Mouse (Mus musculus) midbrain, embryonic 15.5 days (tissue): Measurements from ENCODE around the gene Hoxb6. TPM values are rescaled to one million over a fixed set of nuclear protein-coding genes. Genes with fewer than 3 reads are reported as not detected.

Source experiments
- ATAC-seq: fragments of 200-750 bp; cut with Nextera tagmentation; replicated peaks from 2 replicates; pipeline ENCODE4 v1.8.0; 2017; ENCODE audit warnings: moderate TSS enrichment
- H3K27ac ChIP-seq: fragments of 300-500 bp; sonication (generic); 2 replicates; pipeline ENCODE4 v1.5.1; 2015; ENCODE audit warnings: mild to moderate bottlenecking, inconsistent platforms
- H3K27me3 ChIP-seq: fragments of 300-500 bp; sonication (generic); replicated peaks from 2 replicates; pipeline ENCODE4 v1.6.1; 2015; ENCODE audit warnings: inconsistent platforms
- H3K36me3 ChIP-seq: fragments of 300-500 bp; sonication (generic); replicated peaks from 2 replicates; pipeline ENCODE4 v1.6.1; 2015; ENCODE audit warnings: inconsistent platforms
- H3K4me1 ChIP-seq: fragments of 300-500 bp; sonication (generic); 2 replicates; pipeline ENCODE4 v1.6.1; 2015; ENCODE audit warnings: inconsistent platforms
- H3K4me2 ChIP-seq: fragments of 300-500 bp; sonication (generic); 2 replicates; pipeline ENCODE4 v1.6.1; 2015; ENCODE audit warnings: inconsistent platforms, mild to moderate bottlenecking, moderate library complexity
- H3K4me3 ChIP-seq: fragments of 300-500 bp; sonication (generic); 2 replicates; pipeline ENCODE4 v1.5.1; 2015; ENCODE audit warnings: mild to moderate bottlenecking, inconsistent platforms
- H3K9ac ChIP-seq: fragments of 300-500 bp; sonication (generic); 2 replicates; pipeline ENCODE4 v1.6.1; 2015; ENCODE audit warnings: mild to moderate bottlenecking, inconsistent platforms
- H3K9me3 ChIP-seq: fragments of 300-500 bp; sonication (generic); 2 replicates; pipeline ENCODE4 v1.6.1; 2016; ENCODE audit warnings: inconsistent platforms
- WGBS: fragments of 180-500 bp; shearing (Covaris S2); methylation state at CpG from one replicate; pipeline ENCODE4 v1.1.7; 2015; ENCODE audit warnings: mixed read lengths; 5-methylcytosine and 5-hydroxymethylcytosine counted together
- polyA plus RNA-seq: library from polyadenylated mRNA; unstranded; fragments of >200 nt; fragmentation: Nextera tagmentation; extraction: Ambion mirVana; gene quantifications from 2 replicates; pipeline ENCODE4 v1.2.1, GENCODE M21; 2015

The Hoxb6 gene
- polyA plus RNA-seq, 1 experiment from 2014 or later: 0.13 TPM

DNA sequence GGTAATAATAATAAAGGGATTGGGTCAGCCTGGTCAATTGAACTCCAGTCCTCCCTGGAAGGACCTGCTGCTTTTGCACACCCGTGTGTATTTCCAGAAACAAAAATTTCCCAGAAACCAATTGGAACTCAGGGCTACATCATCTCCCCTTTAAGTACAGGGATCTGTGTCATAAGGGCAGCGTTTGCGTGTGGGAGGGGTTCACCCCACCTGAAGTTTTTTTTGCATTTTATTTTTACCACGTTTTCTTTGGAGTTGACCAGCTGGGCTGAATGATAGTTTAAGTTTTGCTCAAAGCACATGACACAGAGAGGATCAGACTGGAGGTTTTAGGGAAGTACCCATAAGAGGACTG lies 50.3 kb downstream of the Hoxb6 start:
- 5% methylated on average over 4 of the region's 4 CpGs for WGBS
- Histone ChIP-seq H3K4me3 (no peak overlapping the region), H3K4me1 (peaks cover 9% of the 10 kb centered on the region; the same call in 1 of the 2 replicates), H3K27me3 (peaks cover 95% of the 10 kb centered on the region), H3K36me3 (no peaks in the 10 kb centered on the region), H3K4me2 (no peak overlapping the region), H3K9ac (no peak overlapping the region), H3K27ac (no peak overlapping the region), H3K9me3 (no peaks in the 10 kb centered on the region)
- ATAC-seq: no peak

DNA sequence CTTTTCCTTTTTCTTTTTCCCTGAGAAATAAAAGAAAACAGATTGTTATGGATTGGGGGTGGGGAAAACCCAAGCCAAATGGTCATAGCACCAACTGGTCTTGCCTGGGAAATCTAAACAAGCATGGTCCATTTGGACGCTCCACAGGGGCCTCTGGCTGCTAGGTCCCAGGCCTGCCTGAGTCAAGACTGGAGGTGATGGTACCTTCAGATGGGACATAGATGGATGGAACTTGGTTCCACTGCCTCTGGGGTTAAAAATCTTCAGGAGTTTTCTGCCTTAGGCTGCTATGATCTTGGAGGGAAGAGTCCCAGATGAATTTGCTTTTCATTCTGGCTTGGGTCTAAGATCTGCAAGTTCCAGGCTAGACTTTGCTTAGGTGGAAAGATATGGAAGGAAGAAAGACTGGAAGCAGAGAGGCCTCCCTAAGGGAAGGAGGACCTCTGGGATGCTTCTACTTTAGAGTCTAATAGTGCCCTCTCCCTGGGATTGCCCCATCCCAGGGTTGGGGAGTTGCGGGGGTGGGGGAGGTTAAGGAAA lies 51.0 kb downstream of the Hoxb6 start:
- Histone ChIP-seq H3K36me3 (no peaks in the 10 kb centered on the region), H3K27me3 (peaks cover 94% of the 10 kb centered on the region), H3K9me3 (no peaks in the 10 kb centered on the region), H3K9ac (no peak overlapping the region), H3K27ac (no peak overlapping the region), H3K4me3 (no peak overlapping the region), H3K4me1 (peaks cover 9% of the 10 kb centered on the region; the same call in 1 of the 2 replicates), H3K4me2 (no peak overlapping the region)
- 4% methylated on average over 2 of the region's 2 CpGs for WGBS
- no peak for ATAC-seq

DNA sequence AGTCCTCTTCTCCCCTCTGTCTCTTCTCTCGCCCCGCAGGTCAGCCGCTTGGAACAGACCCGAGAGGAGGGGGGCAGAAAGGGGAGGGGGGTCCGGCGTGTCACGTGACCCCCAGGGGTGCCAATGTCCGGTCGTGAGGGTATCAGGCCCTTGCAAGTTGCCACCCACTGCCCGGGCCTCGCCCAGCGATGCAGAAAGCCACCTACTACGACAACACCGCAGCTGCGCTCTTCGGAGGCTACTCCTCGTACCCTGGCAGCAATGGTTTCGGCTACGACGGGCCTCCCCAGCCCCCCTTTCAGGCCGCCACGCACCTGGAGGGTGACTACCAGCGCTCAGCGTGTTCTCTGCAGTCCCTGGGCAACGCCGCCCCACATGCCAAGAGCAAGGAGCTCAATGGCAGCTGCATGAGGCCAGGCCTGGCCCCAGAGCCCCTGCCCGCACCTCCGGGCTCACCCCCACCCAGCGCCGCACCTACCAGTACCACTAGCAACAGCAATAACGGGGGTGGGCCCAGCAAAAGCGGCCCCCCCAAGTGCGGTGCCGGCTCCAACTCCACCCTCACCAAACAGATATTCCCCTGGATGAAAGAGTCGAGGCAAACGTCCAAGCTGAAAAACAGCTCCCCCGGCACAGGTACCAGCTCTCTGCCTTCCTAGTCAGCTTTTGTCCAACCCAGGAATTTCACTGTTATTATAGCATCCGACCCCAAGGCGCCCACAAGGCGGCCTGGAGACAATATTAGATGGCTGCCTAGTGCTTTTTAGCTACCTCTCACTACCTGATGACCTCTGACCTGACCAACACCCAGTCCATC lies 52.0 kb downstream of the Hoxb6 start:
- no peak overlapping the region for H3K27ac ChIP-seq
- no peaks in the 10 kb centered on the region for H3K36me3 ChIP-seq
- peaks cover 9% of the 10 kb centered on the region; the same call in 1 of the 2 replicates for H3K4me1 ChIP-seq
- ATAC-seq: no peak
- H3K27me3 ChIP-seq: peaks cover 94% of the 10 kb centered on the region
- H3K4me3 ChIP-seq: no peak overlapping the region
- no peaks in the 10 kb centered on the region for H3K9me3 ChIP-seq
- under 1% methylated on average over 37 of the region's 40 CpGs for whole genome bisulfite sequencing
- no peak overlapping the region for H3K4me2 ChIP-seq
- H3K9ac ChIP-seq: no peak overlapping the region

DNA sequence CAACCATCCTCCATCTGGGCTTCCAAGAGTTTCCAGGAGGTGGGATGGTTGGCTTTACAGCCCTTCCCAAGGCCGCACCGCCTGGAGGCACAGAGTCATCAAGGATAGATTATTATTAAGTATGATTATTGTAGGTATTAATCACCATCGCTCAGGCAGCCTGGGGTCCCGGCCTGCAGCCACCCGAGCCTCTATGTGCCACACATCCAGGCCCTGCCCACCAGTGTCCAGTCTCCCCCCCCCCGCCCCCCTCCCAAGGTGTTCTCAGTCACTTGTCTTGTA lies 52.5 kb downstream of the Hoxb6 start:
- peaks cover 94% of the 10 kb centered on the region for H3K27me3 ChIP-seq
- no peaks in the 10 kb centered on the region for H3K9me3 ChIP-seq
- ATAC-seq: no peak
- 7% methylated on average over 5 of the region's 6 CpGs for WGBS
- H3K4me1 ChIP-seq: peaks cover 9% of the 10 kb centered on the region; the same call in 1 of the 2 replicates
- no peaks in the 10 kb centered on the region for H3K36me3 ChIP-seq
- H3K9ac ChIP-seq: no peak overlapping the region
- no peak overlapping the region for H3K27ac ChIP-seq
- H3K4me3 ChIP-seq: no peak overlapping the region
- H3K4me2 ChIP-seq: no peak overlapping the region

DNA sequence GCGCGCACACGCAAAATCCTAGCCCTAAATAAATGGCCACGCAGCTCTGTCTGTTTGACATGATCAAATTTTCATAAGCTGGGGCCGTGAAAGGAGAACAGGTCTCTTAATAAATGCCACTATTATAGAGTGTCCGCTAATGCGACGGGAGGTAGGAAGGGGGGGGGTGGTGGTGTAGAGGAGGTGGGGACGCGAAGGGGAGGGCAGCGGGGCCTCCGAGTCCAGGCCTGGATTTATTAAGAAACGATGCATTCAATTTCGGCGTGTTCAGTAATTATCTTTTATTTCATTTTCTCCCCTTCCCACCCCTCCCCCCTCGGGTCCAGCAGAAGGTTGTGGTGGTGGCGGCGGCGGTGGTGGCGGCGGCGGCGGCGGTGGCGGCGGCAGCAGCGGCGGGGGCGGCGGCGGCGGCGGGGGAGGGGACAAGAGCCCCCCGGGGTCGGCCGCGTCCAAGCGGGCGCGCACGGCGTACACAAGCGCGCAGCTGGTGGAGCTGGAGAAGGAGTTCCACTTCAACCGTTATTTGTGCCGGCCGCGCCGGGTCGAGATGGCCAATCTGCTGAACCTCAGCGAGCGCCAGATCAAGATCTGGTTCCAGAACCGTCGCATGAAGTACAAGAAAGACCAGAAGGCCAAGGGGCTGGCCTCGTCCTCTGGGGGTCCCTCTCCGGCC lies 53.1 kb downstream of the Hoxb6 start:
- Histone ChIP-seq H3K9ac (no peak overlapping the region), H3K36me3 (no peaks in the 10 kb centered on the region), H3K4me3 (no peak overlapping the region), H3K4me2 (peak overlapping the region; percentile 18; the same call in 1 of the 2 replicates), H3K4me1 (peaks cover 9% of the 10 kb centered on the region; the same call in 1 of the 2 replicates), H3K27ac (no peak overlapping the region), H3K27me3 (peaks cover 94% of the 10 kb centered on the region), H3K9me3 (no peaks in the 10 kb centered on the region)
- ATAC-seq: no peak
- under 1% methylated on average over 56 of the region's 56 CpGs for WGBS

DNA sequence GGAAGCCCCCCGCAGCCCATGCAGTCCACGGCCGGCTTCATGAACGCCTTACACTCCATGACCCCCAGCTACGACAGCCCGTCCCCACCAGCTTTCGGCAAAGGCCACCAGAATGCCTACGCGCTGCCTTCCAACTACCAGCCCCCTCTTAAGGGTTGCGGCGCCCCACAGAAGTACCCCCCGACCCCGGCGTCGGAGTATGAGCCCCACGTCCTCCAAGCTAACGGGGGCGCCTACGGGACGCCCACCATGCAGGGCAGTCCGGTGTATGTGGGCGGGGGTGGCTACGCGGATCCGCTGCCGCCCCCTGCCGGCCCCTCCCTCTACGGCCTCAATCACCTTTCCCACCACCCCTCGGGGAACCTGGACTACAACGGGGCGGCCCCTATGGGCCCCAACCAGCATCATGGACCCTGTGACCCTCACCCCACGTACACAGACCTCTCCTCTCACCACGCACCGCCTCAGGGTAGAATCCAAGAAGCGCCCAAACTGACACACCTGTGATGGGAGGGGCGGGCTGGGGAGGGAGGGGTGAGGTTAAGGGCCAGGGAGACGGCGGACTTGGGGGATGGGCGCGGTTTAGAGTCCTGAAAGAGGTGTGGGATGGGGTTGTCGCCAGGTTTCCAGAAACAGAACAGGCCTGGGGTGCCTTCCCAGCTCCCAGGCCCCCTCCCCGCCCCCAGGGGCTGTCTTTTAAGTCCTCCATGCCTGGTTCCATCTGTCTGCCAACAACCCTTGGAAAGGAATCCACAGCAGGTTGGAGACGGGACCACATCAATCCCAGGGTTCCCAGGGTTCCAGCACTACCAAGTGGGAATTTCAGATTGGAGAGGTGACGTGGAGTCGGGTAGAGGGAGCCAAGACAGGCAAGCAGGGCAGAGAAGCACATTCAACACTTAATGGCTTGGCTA lies 53.9 kb downstream of the Hoxb6 start:
- no peak for ATAC-seq
- Histone ChIP-seq H3K9me3 (no peaks in the 10 kb centered on the region), H3K9ac (no peak overlapping the region), H3K27ac (no peak overlapping the region), H3K4me2 (no peak overlapping the region), H3K4me1 (peaks cover 6% of the 10 kb centered on the region; the same call in 1 of the 2 replicates), H3K4me3 (no peak overlapping the region), H3K27me3 (peaks cover 95% of the 10 kb centered on the region), H3K36me3 (no peaks in the 10 kb centered on the region)
- WGBS: 1% methylated on average over 40 of the region's 45 CpGs

DNA sequence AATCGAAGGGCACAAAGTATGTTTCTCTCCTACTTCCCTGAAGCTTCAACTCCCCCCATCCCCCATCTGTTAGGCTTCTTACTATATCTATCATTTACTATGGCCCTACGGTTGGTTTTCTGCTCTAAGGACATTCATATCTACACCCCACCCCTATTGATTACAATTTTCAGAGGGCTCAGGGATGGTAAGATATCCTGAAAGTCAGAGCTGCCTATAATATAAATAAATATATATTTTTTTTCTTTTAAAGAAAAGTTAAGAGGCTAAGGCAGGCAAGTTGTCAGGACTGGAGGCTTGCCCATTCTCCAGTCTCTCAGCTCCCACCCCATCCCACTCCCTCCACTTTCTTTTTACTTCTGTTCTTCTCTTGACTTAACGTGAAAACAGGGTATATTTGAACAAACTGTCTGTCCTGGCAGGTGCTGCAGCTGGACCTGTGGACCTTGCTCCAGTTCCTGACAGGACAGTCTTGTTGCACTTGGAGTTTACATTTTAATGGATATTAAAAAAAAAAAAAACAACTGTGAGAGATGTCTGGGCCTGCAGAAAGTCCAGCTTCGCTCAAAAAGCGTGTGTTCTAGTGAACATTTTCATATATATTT lies 54.7 kb downstream of the Hoxb6 start:
- no peak overlapping the region for H3K9ac ChIP-seq
- H3K27ac ChIP-seq: no peak overlapping the region
- peaks cover 6% of the 10 kb centered on the region; the same call in 1 of the 2 replicates for H3K4me1 ChIP-seq
- peaks cover 96% of the 10 kb centered on the region for H3K27me3 ChIP-seq
- H3K9me3 ChIP-seq: no peaks in the 10 kb centered on the region
- WGBS: 10% methylated on average over 5 of the region's 5 CpGs
- H3K4me2 ChIP-seq: no peak overlapping the region
- no peaks in the 10 kb centered on the region for H3K36me3 ChIP-seq
- H3K4me3 ChIP-seq: no peak overlapping the region
- no peak for ATAC-seq

DNA sequence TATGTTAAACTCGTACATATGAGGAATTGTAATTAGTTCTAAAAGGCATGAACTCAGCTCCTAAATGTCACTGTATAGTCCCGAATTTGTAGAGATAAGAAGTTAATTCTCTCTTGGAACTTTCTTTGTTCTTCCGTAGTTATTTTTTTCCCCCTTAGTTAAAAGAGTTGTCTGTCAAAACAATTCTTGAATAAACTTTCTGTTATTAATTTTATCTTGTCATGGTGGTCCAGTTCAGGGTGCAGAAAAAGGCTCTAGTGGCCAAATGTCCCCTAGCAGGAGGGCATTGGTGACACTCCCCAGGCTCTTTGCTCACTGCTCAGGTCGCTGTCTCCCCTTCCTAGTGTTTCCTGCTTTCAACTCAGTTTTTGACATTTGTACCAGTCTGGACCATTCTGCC lies 55.4 kb downstream of the Hoxb6 start:
- H3K4me1 ChIP-seq: peaks cover 6% of the 10 kb centered on the region; the same call in 1 of the 2 replicates
- WGBS: 6% methylated on average over 4 of the region's 4 CpGs
- no peak overlapping the region for H3K4me2 ChIP-seq
- no peak for ATAC-seq
- no peak overlapping the region for H3K27ac ChIP-seq
- H3K27me3 ChIP-seq: peaks cover 95% of the 10 kb centered on the region
- H3K36me3 ChIP-seq: no peaks in the 10 kb centered on the region
- H3K9ac ChIP-seq: no peak overlapping the region
- no peak overlapping the region for H3K4me3 ChIP-seq
- H3K9me3 ChIP-seq: no peaks in the 10 kb centered on the region

DNA sequence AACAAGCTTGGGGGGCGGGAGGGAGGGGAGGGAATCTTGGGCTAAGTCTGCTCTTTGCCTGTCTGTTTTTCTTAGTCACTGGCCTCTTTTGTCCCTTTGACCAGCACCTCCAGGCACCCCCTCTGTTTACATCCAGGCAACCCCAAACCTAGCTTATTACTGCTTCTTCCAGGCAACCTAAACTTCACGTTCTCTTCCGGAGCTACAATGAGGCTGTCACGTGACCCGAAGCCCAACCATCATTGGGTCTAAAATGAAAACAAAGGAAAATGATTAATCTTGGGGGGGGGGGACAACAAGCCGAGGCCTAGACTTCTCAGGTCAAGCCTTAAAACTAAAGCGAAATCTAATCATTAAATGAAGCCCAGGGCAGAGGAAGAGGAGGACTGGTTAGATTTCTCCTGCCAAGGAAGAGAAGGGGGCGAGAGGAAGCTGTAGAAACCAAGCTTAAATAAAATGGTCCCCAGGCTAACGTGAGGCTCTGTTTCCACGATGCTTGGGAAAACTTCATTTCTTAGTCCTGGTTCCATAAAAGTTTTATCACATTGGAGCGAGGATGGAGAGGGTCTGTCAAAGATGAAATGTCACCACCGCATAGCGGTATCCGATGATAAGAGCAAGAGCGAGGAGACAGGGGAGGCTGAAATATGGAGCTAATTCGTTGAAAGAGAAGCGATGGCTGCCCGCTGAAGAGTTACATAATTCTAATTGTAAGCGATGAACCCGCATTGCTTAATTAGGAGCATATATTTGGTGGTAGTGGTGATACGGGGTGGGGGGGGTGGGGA lies 56.1 kb downstream of the Hoxb6 start:
- Histone ChIP-seq H3K36me3 (no peaks in the 10 kb centered on the region), H3K9ac (no peak overlapping the region), H3K9me3 (no peaks in the 10 kb centered on the region), H3K27ac (no peak overlapping the region), H3K4me1 (peaks cover 6% of the 10 kb centered on the region; the same call in 1 of the 2 replicates), H3K27me3 (peaks cover 95% of the 10 kb centered on the region), H3K4me2 (no peak overlapping the region), H3K4me3 (no peak overlapping the region)
- WGBS: 3% methylated on average over 21 of the region's 21 CpGs
- no peak for ATAC-seq

DNA sequence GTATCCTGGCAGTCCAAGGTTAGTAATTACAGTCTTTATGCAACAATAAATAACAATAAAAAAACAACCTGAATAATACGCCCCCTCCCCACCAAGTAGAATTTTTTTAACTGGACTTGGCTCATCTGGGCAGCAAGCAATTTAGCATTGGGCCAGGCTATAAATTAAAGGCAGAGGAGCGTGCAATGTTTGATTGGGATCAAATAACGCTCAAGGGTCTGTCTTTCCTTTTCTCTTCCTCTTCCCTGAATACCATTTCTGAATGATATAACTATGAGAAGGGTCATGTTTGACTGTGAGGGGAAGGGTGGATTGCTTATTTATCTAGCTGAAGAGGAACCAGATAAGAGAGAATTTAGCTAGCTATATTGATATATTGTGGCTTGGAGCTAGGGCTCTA lies 56.7 kb downstream of the Hoxb6 start:
- Histone ChIP-seq H3K27me3 (peaks cover 92% of the 10 kb centered on the region), H3K4me2 (no peak overlapping the region), H3K4me3 (no peak overlapping the region), H3K36me3 (no peaks in the 10 kb centered on the region), H3K4me1 (peaks cover 6% of the 10 kb centered on the region; the same call in 1 of the 2 replicates), H3K9ac (no peak overlapping the region), H3K9me3 (no peaks in the 10 kb centered on the region), H3K27ac (no peak overlapping the region)
- no peak for ATAC-seq
- 20% methylated on average over 3 of the region's 3 CpGs for WGBS
